Mouse (Mus musculus) embryonic facial prominence, embryonic 11.5 days (tissue): Measurements from ENCODE around the gene Oosp1. TPM values are rescaled to one million over a fixed set of nuclear protein-coding genes. Genes with fewer than 3 reads are reported as not detected.

Experiments
- ATAC-seq: fragments of 200-750 bp; cut with Nextera tagmentation; replicated peaks from 2 replicates; pipeline ENCODE4 v1.8.0; 2017; ENCODE audit warnings: low read depth; ENCODE audit not compliant: insufficient number of reproducible peaks, low FRiP score, low TSS enrichment
- DNase-seq: peaks from one replicate; pipeline ENCODE4 v3.0.0-alpha.2; 2015; ENCODE audit warnings: low spot score
- H3K27ac ChIP-seq: fragments of 300-500 bp; sonication (generic); replicated peaks from 2 replicates; pipeline ENCODE4 v1.5.1; 2014; ENCODE audit warnings: mild to moderate bottlenecking, low read depth, low read length, control low read depth
- H3K27me3 ChIP-seq: fragments of 300-500 bp; sonication (generic); 2 replicates; pipeline ENCODE4 v1.6.1; 2014; ENCODE audit warnings: mild to moderate bottlenecking, low read length, moderate library complexity, mixed read lengths; ENCODE audit not compliant: control insufficient read depth, insufficient read depth
- H3K36me3 ChIP-seq: fragments of 300-500 bp; sonication (generic); replicated peaks from 2 replicates; pipeline ENCODE4 v1.6.1; 2014; ENCODE audit warnings: low read depth, mild to moderate bottlenecking, low read length, moderate library complexity, mixed read lengths; ENCODE audit not compliant: control insufficient read depth, insufficient read depth
- H3K4me1 ChIP-seq: fragments of 300-500 bp; sonication (generic); 2 replicates; pipeline ENCODE4 v1.6.1; 2014; ENCODE audit warnings: low read length, mixed read lengths; ENCODE audit not compliant: control insufficient read depth, insufficient read depth
- H3K4me2 ChIP-seq: fragments of 300-500 bp; sonication (generic); 2 replicates; pipeline ENCODE4 v1.6.1; 2014; ENCODE audit warnings: low read depth, mild to moderate bottlenecking, control low read depth, low read length, moderate library complexity
- H3K4me3 ChIP-seq: fragments of 300-500 bp; sonication (generic); 2 replicates; pipeline ENCODE4 v1.5.1; 2014; ENCODE audit warnings: low read depth, low read length, control low read depth
- H3K9ac ChIP-seq: fragments of 300-500 bp; sonication (generic); replicated peaks from 2 replicates; pipeline ENCODE4 v1.6.1; 2014; ENCODE audit warnings: mild to moderate bottlenecking, control low read depth, low read length
- H3K9me3 ChIP-seq: fragments of 300-500 bp; sonication (generic); replicated peaks from 2 replicates; pipeline ENCODE4 v1.6.1; 2016; ENCODE audit warnings: mild to moderate bottlenecking, low read length, inconsistent platforms, mixed read lengths; ENCODE audit not compliant: control insufficient read depth
- WGBS: fragments of 180-500 bp; shearing (Covaris S2); extraction: QIAGEN DNeasy Blood & Tissue Kit; methylation state at CpG from one replicate; pipeline ENCODE4 v1.1.7; 2014; 5-methylcytosine and 5-hydroxymethylcytosine counted together
- polyA plus RNA-seq: library from polyadenylated mRNA; unstranded; fragments of >200 nt; fragmentation: Nextera tagmentation; extraction: Ambion mirVana; gene quantifications from 2 replicates; pipeline ENCODE4 v1.2.1, GENCODE M21; 2014

The Oosp1 gene
- polyA plus RNA-seq: not detected in 2 replicates

GRCm38 (mm10) chr19:11690839-11691238 lies at the start of gene Oosp1:
Gene Oosp1 (minus strand): TSS chr19:11691150.
- Histone ChIP-seq H3K4me2 (no peak within 1 kb of the TSS), H3K9ac (no peak within 1 kb of the TSS), H3K4me1 (no peaks in the 10 kb centered on the region), H3K27me3 (no peaks in the 10 kb centered on the region), H3K4me3 (no peak within 1 kb of the TSS), H3K9me3 (no peaks in the 10 kb centered on the region), H3K36me3 (no peaks in the 10 kb centered on the region), H3K27ac (no peak within 1 kb of the TSS)
- DNase-seq (no peak), ATAC-seq (no peak)
- WGBS: 67% methylated on average over 5 of the region's 5 CpGs

- no peaks in the 10 kb centered on the region for H3K9me3 ChIP-seq
- no peak overlapping the region for H3K4me3 ChIP-seq
- H3K36me3 ChIP-seq: no peaks in the 10 kb centered on the region
- 57% methylated on average over 1 of the region's 1 CpGs for WGBS
- H3K27me3 ChIP-seq: no peaks in the 10 kb centered on the region
- H3K4me1 ChIP-seq: no peaks in the 10 kb centered on the region
- H3K9ac ChIP-seq: no peak overlapping the region
- ATAC-seq (no peak), DNase-seq (no peak)
- H3K27ac ChIP-seq: no peak overlapping the region
- H3K4me2 ChIP-seq: no peak overlapping the region
Observed at GRCm38 (mm10) chr19:11736455-11736854, 45.5 kb upstream of the Oosp1 start.

- no peaks in the 10 kb centered on the region for H3K9me3 ChIP-seq
- H3K27ac ChIP-seq: no peak overlapping the region
- no peaks in the 10 kb centered on the region for H3K4me1 ChIP-seq
- WGBS: 77% methylated on average over 1 of the region's 1 CpGs
- no peak overlapping the region for H3K4me2 ChIP-seq
- ATAC-seq (no peak), DNase-seq (no peak)
- no peaks in the 10 kb centered on the region for H3K27me3 ChIP-seq
- H3K4me3 ChIP-seq: no peak overlapping the region
- no peaks in the 10 kb centered on the region for H3K36me3 ChIP-seq
- no peak overlapping the region for H3K9ac ChIP-seq
Observed at GRCm38 (mm10) chr19:11730278-11730677, 39.3 kb upstream of the Oosp1 start.

- no peaks in the 10 kb centered on the region for H3K36me3 ChIP-seq
- no peak for ATAC-seq
- H3K27me3 ChIP-seq: no peaks in the 10 kb centered on the region
- no peak overlapping the region for H3K4me3 ChIP-seq
- no peak overlapping the region for H3K4me2 ChIP-seq
- no peak overlapping the region for H3K9ac ChIP-seq
- no peak overlapping the region for H3K27ac ChIP-seq
- no peak for DNase-seq
- 86% methylated on average over 5 of the region's 5 CpGs for WGBS
- no peaks in the 10 kb centered on the region for H3K9me3 ChIP-seq
- H3K4me1 ChIP-seq: no peaks in the 10 kb centered on the region
Observed at GRCm38 (mm10) chr19:11727304-11727703, 36.4 kb upstream of the Oosp1 start.

- WGBS: 79% methylated on average over 2 of the region's 2 CpGs
- Histone ChIP-seq H3K9ac (no peak overlapping the region), H3K27ac (no peak overlapping the region), H3K27me3 (no peaks in the 10 kb centered on the region), H3K4me3 (no peak overlapping the region), H3K4me1 (no peaks in the 10 kb centered on the region), H3K9me3 (no peaks in the 10 kb centered on the region), H3K4me2 (no peak overlapping the region), H3K36me3 (no peaks in the 10 kb centered on the region)
- DNase-seq (no peak), ATAC-seq (no peak)
Observed at GRCm38 (mm10) chr19:11725915-11726314, 35.0 kb upstream of the Oosp1 start.

- Histone ChIP-seq H3K27ac (no peak overlapping the region), H3K4me3 (no peak overlapping the region), H3K27me3 (no peaks in the 10 kb centered on the region), H3K4me2 (no peak overlapping the region), H3K4me1 (no peaks in the 10 kb centered on the region), H3K9ac (no peak overlapping the region), H3K36me3 (no peaks in the 10 kb centered on the region), H3K9me3 (no peaks in the 10 kb centered on the region)
- WGBS: 84% methylated on average over 6 of the region's 6 CpGs
- ATAC-seq (no peak), DNase-seq (no peak)
Observed at GRCm38 (mm10) chr19:11724275-11724674, 33.3 kb upstream of the Oosp1 start.

- WGBS: 89% methylated on average over 2 of the region's 2 CpGs
- Histone ChIP-seq H3K27me3 (no peaks in the 10 kb centered on the region), H3K36me3 (no peaks in the 10 kb centered on the region), H3K4me2 (no peak overlapping the region), H3K27ac (no peak overlapping the region), H3K4me3 (no peak overlapping the region), H3K9me3 (no peaks in the 10 kb centered on the region), H3K9ac (no peak overlapping the region), H3K4me1 (no peaks in the 10 kb centered on the region)
- ATAC-seq (no peak), DNase-seq (no peak)
Observed at GRCm38 (mm10) chr19:11723870-11724269, 32.9 kb upstream of the Oosp1 start.

- Histone ChIP-seq H3K4me3 (no peak overlapping the region), H3K9ac (no peak overlapping the region), H3K27me3 (no peaks in the 10 kb centered on the region), H3K4me1 (no peaks in the 10 kb centered on the region), H3K4me2 (no peak overlapping the region), H3K27ac (no peak overlapping the region), H3K9me3 (no peaks in the 10 kb centered on the region), H3K36me3 (no peaks in the 10 kb centered on the region)
- ATAC-seq: no peak
- 89% methylated on average over 3 of the region's 3 CpGs for WGBS
- DNase-seq: no peak
Observed at GRCm38 (mm10) chr19:11720071-11720470, 29.1 kb upstream of the Oosp1 start.
